Mouse (Mus musculus) heart, postnatal 0 days (tissue): ENCODE results near the gene Kidins220.

ENCODE experiments used
- CTCF ChIP-seq: IDR thresholded peaks from 2 replicates; pipeline ENCODE4 v1.5.1; 2016; ENCODE audit warnings: antibody characterized with exemption, control low read depth, low read depth
- EP300 ChIP-seq: IDR thresholded peaks from 2 replicates; pipeline ENCODE4 v1.6.1; 2016; ENCODE audit warnings: antibody characterized with exemption, low read depth

DNA sequence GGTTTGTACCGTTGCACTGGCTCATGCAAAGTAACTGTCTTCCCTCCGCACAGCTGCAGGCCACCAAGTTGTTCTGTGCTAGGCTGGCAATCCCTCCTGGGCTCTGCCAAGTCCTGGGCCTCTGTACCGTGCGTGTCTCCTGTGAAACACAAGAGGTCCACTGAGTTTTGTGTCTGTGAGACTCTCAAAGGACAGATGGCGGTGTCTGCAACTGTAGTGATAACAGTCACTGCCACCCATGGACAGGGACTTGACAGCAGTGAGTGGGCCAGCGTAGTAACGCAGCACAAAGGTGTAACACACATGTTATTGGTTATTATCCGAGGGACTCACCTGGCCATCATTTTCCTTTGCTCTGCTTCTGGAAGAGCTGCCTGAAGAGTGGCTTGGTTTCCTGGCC is 35.4 kb upstream of the Kidins220 start:
- TF ChIP-seq CTCF (no peak), EP300 (no peak)
